Mouse (Mus musculus) neural tube, embryonic 12.5 days (tissue): Measurements from ENCODE around the gene Sytl2. TPM values are rescaled to one million over a fixed set of nuclear protein-coding genes. Genes with fewer than 3 reads are reported as not detected.
A peak's percentile ranks its signal among the peaks of the same experiment; 100 is the strongest.

ENCODE experiments used
- ATAC-seq: fragments of 200-750 bp; cut with Nextera tagmentation; 2 replicates; pipeline ENCODE4 v1.8.0; 2017; ENCODE audit warnings: low read depth, mild to moderate bottlenecking, moderate TSS enrichment, moderate library complexity; ENCODE audit not compliant: low FRiP score
- H3K27ac ChIP-seq: fragments of 300-500 bp; sonication (generic); 2 replicates; pipeline ENCODE4 v1.5.1; 2016
- H3K27me3 ChIP-seq: fragments of 300-500 bp; sonication (generic); replicated peaks from 2 replicates; pipeline ENCODE4 v1.6.1; 2016; ENCODE audit warnings: mild to moderate bottlenecking
- H3K36me3 ChIP-seq: fragments of 300-500 bp; sonication (generic); 2 replicates; pipeline ENCODE4 v1.6.1; 2016; ENCODE audit warnings: mild to moderate bottlenecking
- H3K4me1 ChIP-seq: fragments of 300-500 bp; sonication (generic); 2 replicates; pipeline ENCODE4 v1.6.1; 2016
- H3K4me2 ChIP-seq: fragments of 300-500 bp; sonication (generic); replicated peaks from 2 replicates; pipeline ENCODE4 v1.6.1; 2016; ENCODE audit warnings: mild to moderate bottlenecking
- H3K4me3 ChIP-seq: fragments of 300-500 bp; sonication (generic); 2 replicates; pipeline ENCODE4 v1.5.1; 2016
- H3K9ac ChIP-seq: fragments of 300-500 bp; sonication (generic); 2 replicates; pipeline ENCODE4 v1.6.1; 2016; ENCODE audit warnings: mild to moderate bottlenecking
- H3K9me3 ChIP-seq: fragments of 300-500 bp; sonication (generic); 2 replicates; pipeline ENCODE4 v1.6.1; 2016; ENCODE audit warnings: mild to moderate bottlenecking
- WGBS: fragments of 180-500 bp; shearing (Covaris S2); methylation state at CpG from one replicate; pipeline ENCODE4 v1.1.7; 2016; 5-methylcytosine and 5-hydroxymethylcytosine counted together
- polyA plus RNA-seq: library from polyadenylated mRNA; unstranded; fragments of >200 nt; fragmentation: Nextera tagmentation; extraction: Ambion mirVana; gene quantifications from 2 replicates; pipeline ENCODE4 v1.2.1, GENCODE M21; 2016

Sytl2 gene
- 5.8 and 5.9 TPM in 2 replicates for polyA plus RNA-seq

GRCm38 (mm10) chr7:90301942-90302646 is at the start of gene Sytl2:
TSS of gene Sytl2 (plus strand) at chr7:90302252.
- H3K4me1 ChIP-seq: peaks cover 6% of the 10 kb centered on the region
- peak; percentile 80 for ATAC-seq
- peak within 1 kb of the TSS; percentile 59 for H3K4me3 ChIP-seq
- H3K27me3 ChIP-seq: peaks cover 22% of the 10 kb centered on the region
- no peaks in the 10 kb centered on the region for H3K36me3 ChIP-seq
- no peak within 1 kb of the TSS for H3K27ac ChIP-seq
- under 1% methylated on average over 43 of the region's 43 CpGs for WGBS
- no peaks in the 10 kb centered on the region for H3K9me3 ChIP-seq
- H3K4me2 ChIP-seq: peak within 1 kb of the TSS; percentile 97
- peak within 1 kb of the TSS; percentile 60 for H3K9ac ChIP-seq

- H3K4me3 ChIP-seq: no peak overlapping the region
- no peak overlapping the region for H3K4me2 ChIP-seq
- no peak overlapping the region for H3K9ac ChIP-seq
- H3K36me3 ChIP-seq: no peaks in the 10 kb centered on the region
- H3K27ac ChIP-seq: no peak overlapping the region
- no peak for ATAC-seq
- no peaks in the 10 kb centered on the region for H3K4me1 ChIP-seq
- 77% methylated on average over 5 of the region's 5 CpGs for WGBS
- H3K27me3 ChIP-seq: no peaks in the 10 kb centered on the region
- H3K9me3 ChIP-seq: no peaks in the 10 kb centered on the region
Measured at GRCm38 (mm10) chr7:90252946-90253345, 49.1 kb upstream of the Sytl2 start.

- Histone ChIP-seq H3K9me3 (no peaks in the 10 kb centered on the region), H3K4me1 (no peaks in the 10 kb centered on the region), H3K4me3 (no peak overlapping the region), H3K27me3 (no peaks in the 10 kb centered on the region), H3K4me2 (no peak overlapping the region), H3K27ac (no peak overlapping the region), H3K9ac (no peak overlapping the region), H3K36me3 (no peaks in the 10 kb centered on the region)
- no peak for ATAC-seq
- WGBS: 90% methylated on average over 2 of the region's 2 CpGs
Measured at GRCm38 (mm10) chr7:90258701-90259100, 43.4 kb upstream of the Sytl2 start.

GRCm38 (mm10) chr7:90259899-90260298 is 42.2 kb upstream of the Sytl2 start:
- no peak overlapping the region for H3K4me2 ChIP-seq
- H3K9ac ChIP-seq: no peak overlapping the region
- H3K4me1 ChIP-seq: no peaks in the 10 kb centered on the region
- H3K9me3 ChIP-seq: no peaks in the 10 kb centered on the region
- 79% methylated on average over 2 of the region's 2 CpGs for WGBS
- H3K27me3 ChIP-seq: no peaks in the 10 kb centered on the region
- no peak overlapping the region for H3K27ac ChIP-seq
- no peaks in the 10 kb centered on the region for H3K36me3 ChIP-seq
- no peak for ATAC-seq
- H3K4me3 ChIP-seq: no peak overlapping the region

- peak overlapping the region; percentile 25; the same call in 1 of the 2 replicates for H3K4me2 ChIP-seq
- H3K27ac ChIP-seq: no peak overlapping the region
- no peak overlapping the region for H3K4me3 ChIP-seq
- H3K9ac ChIP-seq: no peak overlapping the region
- WGBS: 27% methylated on average over 7 of the region's 7 CpGs
- H3K9me3 ChIP-seq: no peaks in the 10 kb centered on the region
- peaks cover 3% of the 10 kb centered on the region; the same call in 1 of the 2 replicates for H3K4me1 ChIP-seq
- H3K27me3 ChIP-seq: no peaks in the 10 kb centered on the region
- H3K36me3 ChIP-seq: no peaks in the 10 kb centered on the region
- peak; percentile 64 for ATAC-seq
Measured at GRCm38 (mm10) chr7:90261902-90262599, 40.0 kb upstream of the Sytl2 start.

- Histone ChIP-seq H3K4me1 (peaks cover 3% of the 10 kb centered on the region; the same call in 1 of the 2 replicates), H3K9me3 (no peaks in the 10 kb centered on the region), H3K36me3 (no peaks in the 10 kb centered on the region), H3K27me3 (no peaks in the 10 kb centered on the region), H3K4me3 (no peak within 1 kb of the TSS), H3K4me2 (peak within 1 kb of the TSS; percentile 59), H3K27ac (no peak within 1 kb of the TSS), H3K9ac (no peak within 1 kb of the TSS)
- 7% methylated on average over 28 of the region's 28 CpGs for WGBS
- ATAC-seq: peak; percentile 85
Measured at GRCm38 (mm10) chr7:90265289-90265970, 36.6 kb upstream of the Sytl2 start, which contains the start of gene Ccdc83. TSS of gene Ccdc83 (minus strand) at chr7:90265777.

- ATAC-seq: no peak
- WGBS: 84% methylated on average over 3 of the region's 3 CpGs
- no peak overlapping the region for H3K4me3 ChIP-seq
- no peaks in the 10 kb centered on the region for H3K9me3 ChIP-seq
- H3K36me3 ChIP-seq: no peaks in the 10 kb centered on the region
- no peak overlapping the region for H3K4me2 ChIP-seq
- no peak overlapping the region for H3K27ac ChIP-seq
- H3K27me3 ChIP-seq: no peaks in the 10 kb centered on the region
- H3K9ac ChIP-seq: no peak overlapping the region
- peaks cover 3% of the 10 kb centered on the region; the same call in 1 of the 2 replicates for H3K4me1 ChIP-seq
Measured at GRCm38 (mm10) chr7:90270141-90270540, 31.9 kb upstream of the Sytl2 start.

GRCm38 (mm10) chr7:90274561-90275100 is 27.4 kb upstream of the Sytl2 start:
- no peak overlapping the region for H3K9ac ChIP-seq
- no peak for ATAC-seq
- no peaks in the 10 kb centered on the region for H3K27me3 ChIP-seq
- H3K9me3 ChIP-seq: no peaks in the 10 kb centered on the region
- WGBS: 73% methylated on average over 11 of the region's 11 CpGs
- no peaks in the 10 kb centered on the region for H3K4me1 ChIP-seq
- H3K4me2 ChIP-seq: no peak overlapping the region
- H3K27ac ChIP-seq: no peak overlapping the region
- no peaks in the 10 kb centered on the region for H3K36me3 ChIP-seq
- H3K4me3 ChIP-seq: no peak overlapping the region

GRCm38 (mm10) chr7:90277246-90277645 is 24.8 kb upstream of the Sytl2 start:
- no peaks in the 10 kb centered on the region for H3K4me1 ChIP-seq
- H3K9ac ChIP-seq: no peak overlapping the region
- no peak overlapping the region for H3K27ac ChIP-seq
- 70% methylated on average over 3 of the region's 3 CpGs for WGBS
- H3K4me2 ChIP-seq: no peak overlapping the region
- no peak for ATAC-seq
- no peaks in the 10 kb centered on the region for H3K9me3 ChIP-seq
- no peak overlapping the region for H3K4me3 ChIP-seq
- no peaks in the 10 kb centered on the region for H3K27me3 ChIP-seq
- H3K36me3 ChIP-seq: no peaks in the 10 kb centered on the region

GRCm38 (mm10) chr7:90277769-90278168 is 24.3 kb upstream of the Sytl2 start:
- Histone ChIP-seq H3K4me3 (no peak overlapping the region), H3K27me3 (no peaks in the 10 kb centered on the region), H3K36me3 (no peaks in the 10 kb centered on the region), H3K4me1 (no peaks in the 10 kb centered on the region), H3K9ac (no peak overlapping the region), H3K27ac (no peak overlapping the region), H3K9me3 (no peaks in the 10 kb centered on the region), H3K4me2 (no peak overlapping the region)
- no peak for ATAC-seq
- 87% methylated on average over 4 of the region's 4 CpGs for WGBS

- H3K27ac ChIP-seq: no peak overlapping the region
- no peaks in the 10 kb centered on the region for H3K36me3 ChIP-seq
- 92% methylated on average over 4 of the region's 4 CpGs for WGBS
- H3K27me3 ChIP-seq: no peaks in the 10 kb centered on the region
- no peaks in the 10 kb centered on the region for H3K9me3 ChIP-seq
- no peak overlapping the region for H3K9ac ChIP-seq
- H3K4me1 ChIP-seq: no peaks in the 10 kb centered on the region
- H3K4me2 ChIP-seq: no peak overlapping the region
- no peak overlapping the region for H3K4me3 ChIP-seq
- ATAC-seq: no peak
Measured at GRCm38 (mm10) chr7:90279136-90279535, 22.9 kb upstream of the Sytl2 start.

- H3K4me1 ChIP-seq: no peaks in the 10 kb centered on the region
- no peaks in the 10 kb centered on the region for H3K27me3 ChIP-seq
- H3K9me3 ChIP-seq: no peaks in the 10 kb centered on the region
- WGBS: 69% methylated on average over 11 of the region's 11 CpGs
- no peak overlapping the region for H3K4me2 ChIP-seq
- no peak overlapping the region for H3K9ac ChIP-seq
- ATAC-seq: no peak
- H3K4me3 ChIP-seq: no peak overlapping the region
- H3K27ac ChIP-seq: no peak overlapping the region
- H3K36me3 ChIP-seq: no peaks in the 10 kb centered on the region
Measured at GRCm38 (mm10) chr7:90280274-90280875, 21.7 kb upstream of the Sytl2 start.
